10 mouse cellular contexts compared by ENCODE assay signal in genomic region chr1:172143570-172143969, GRCm38 (mm10). TPM values are rescaled to one million over a fixed set of nuclear protein-coding genes. Genes with fewer than 3 reads are reported as not detected.
A peak's percentile ranks its signal among the peaks of the same experiment; 100 is the strongest.
DNase-seq lines count a peak whose midpoint lies in the region; ATAC-seq lines count a peak whose summit lies in the region.
"Had no signal": no experiment of that assay in that cellular context is flagged by ENCODE, and none has a peak within 500 bp of the region (broad histone marks: within the 10 kb centered on the region; RNA-seq: fewer than 3 reads in every experiment).

No protein-coding gene starts in this region.

- no peak overlapping the region for H3K4me3 ChIP-seq in embryonic facial prominence, embryonic 11.5 days (ENCODE audit: low read depth, low read length)
- H3K4me3 ChIP-seq in embryonic facial prominence, embryonic 10.5 days, result no peak overlapping the region
- H3K4me3 ChIP-seq: heart, embryonic 15.5 days; neural tube, embryonic 12.5 days had no signal

- no peaks in the 10 kb centered on the region for H3K4me1 ChIP-seq in embryonic facial prominence, embryonic 11.5 days (ENCODE audit: control insufficient read depth, insufficient read depth, low read length)
- H3K4me1 ChIP-seq in embryonic facial prominence, embryonic 10.5 days, result peaks cover 15% of the 10 kb centered on the region
- H3K4me1 ChIP-seq: neural tube, embryonic 12.5 days had no signal

- H3K36me3 ChIP-seq in embryonic facial prominence, embryonic 11.5 days (replicated peaks; ENCODE audit: control insufficient read depth, insufficient read depth, low read depth, low read length), result no peaks in the 10 kb centered on the region
- H3K36me3 ChIP-seq in embryonic facial prominence, embryonic 10.5 days (replicated peaks), result no peaks in the 10 kb centered on the region
- H3K36me3 ChIP-seq: heart, embryonic 15.5 days; neural tube, embryonic 12.5 days had no signal

- H3K9me3 ChIP-seq in embryonic facial prominence, embryonic 11.5 days (replicated peaks; ENCODE audit: control insufficient read depth, low read length), result no peaks in the 10 kb centered on the region
- H3K9me3 ChIP-seq in embryonic facial prominence, embryonic 10.5 days, result no peaks in the 10 kb centered on the region
- H3K9me3 ChIP-seq: heart, embryonic 15.5 days; neural tube, embryonic 12.5 days had no signal

- DNase-seq in embryonic facial prominence, embryonic 11.5 days (ENCODE audit: low spot score), result peak; percentile 58
- DNase-seq in embryonic facial prominence, embryonic 10.5 days (ENCODE audit: low spot score), result no peak
- DNase-seq in 3134 (ENCODE audit: extremely low read depth, insufficient read length, low spot score), result peak; percentile 38
- peak; percentile 59 for DNase-seq in fibroblast of lung, adult 2 months (ENCODE audit: low read depth)
- peak; percentile 78 for DNase-seq in layer of hippocampus, adult 9-10 months (ENCODE audit: low spot score)
- peak; percentile 78 for DNase-seq in thymus, postnatal 14 days

- 35% methylated on average over 1 of the region's 1 CpGs for WGBS in embryonic facial prominence, embryonic 11.5 days
- WGBS in embryonic facial prominence, embryonic 10.5 days, result 38% methylated on average over 1 of the region's 1 CpGs

- H3K4me2 ChIP-seq in embryonic facial prominence, embryonic 11.5 days (ENCODE audit: low read depth, low read length), result no peak overlapping the region
- H3K4me2 ChIP-seq: heart, embryonic 15.5 days; neural tube, embryonic 12.5 days had no signal

- H3K27me3 ChIP-seq in embryonic facial prominence, embryonic 11.5 days (ENCODE audit: control insufficient read depth, insufficient read depth, low read length), result no peaks in the 10 kb centered on the region
- no peaks in the 10 kb centered on the region for H3K27me3 ChIP-seq in embryonic facial prominence, embryonic 10.5 days (replicated peaks; ENCODE audit: low read depth, poor library complexity, severe bottlenecking)
- H3K27me3 ChIP-seq: heart, embryonic 15.5 days; neural tube, embryonic 12.5 days had no signal

- ATAC-seq in embryonic facial prominence, embryonic 11.5 days (replicated peaks; ENCODE audit: insufficient number of reproducible peaks, low FRiP score, low TSS enrichment, low read depth), result no peak
- peak; percentile 63 for ATAC-seq in activated CD4-positive, CD25-positive, alpha-beta regulatory T cell, adult 4 months
- ATAC-seq in megakaryocyte progenitor cell, adult 5-6 weeks (replicated peaks; ENCODE audit: poor library complexity), result peak; percentile 76

- H3K27ac ChIP-seq in embryonic facial prominence, embryonic 11.5 days (replicated peaks; ENCODE audit: low read depth, low read length), result no peak overlapping the region
- no peak overlapping the region for H3K27ac ChIP-seq in embryonic facial prominence, embryonic 10.5 days (replicated peaks)
- H3K27ac ChIP-seq: heart, embryonic 15.5 days; neural tube, embryonic 12.5 days had no signal

- no peak overlapping the region for H3K9ac ChIP-seq in embryonic facial prominence, embryonic 11.5 days (replicated peaks; ENCODE audit: low read length)
- H3K9ac ChIP-seq: heart, embryonic 15.5 days; neural tube, embryonic 12.5 days had no signal

RNA-seq across cellular contexts. Expression of gene Dcaf8, which starts 4.3 kb away (rescaled TPM):
- polyA plus RNA-seq in embryonic facial prominence, embryonic 11.5 days (2014; fragmentation: Nextera tagmentation; extraction: Ambion mirVana), result 103 and 109 TPM in 2 replicates
- polyA plus RNA-seq in embryonic facial prominence, embryonic 10.5 days (2016; fragmentation: Nextera tagmentation; extraction: Ambion mirVana), result 130 and 141 TPM in 2 replicates
- polyA plus RNA-seq in activated CD4-positive, CD25-positive, alpha-beta regulatory T cell, adult 4 months (2017; shearing (Covaris generic)), result 10 to 100 TPM; 51.0 to 78.8 TPM
- total RNA-seq in megakaryocyte progenitor cell, adult 5-6 weeks (2015), result 26.0 and 46.0 TPM in 2 replicates
- total RNA-seq in megakaryocyte progenitor cell, adult 5-6 weeks (2017), result 93.6 and 140 TPM in 2 replicates

RNA-seq across cellular contexts. Expression of gene Pex19, which starts 17.0 kb away (rescaled TPM):
- polyA plus RNA-seq in embryonic facial prominence, embryonic 11.5 days (2014; fragmentation: Nextera tagmentation; extraction: Ambion mirVana), result 153 and 155 TPM in 2 replicates
- 184 and 185 TPM in 2 replicates for polyA plus RNA-seq in embryonic facial prominence, embryonic 10.5 days (2016; fragmentation: Nextera tagmentation; extraction: Ambion mirVana)
- 10 to 100 TPM; 68.1 to 70.7 TPM for polyA plus RNA-seq in activated CD4-positive, CD25-positive, alpha-beta regulatory T cell, adult 4 months (2017; shearing (Covaris generic))
- total RNA-seq in megakaryocyte progenitor cell, adult 5-6 weeks (2015), result 24.2 and 24.9 TPM in 2 replicates
- 31.2 and 38.4 TPM in 2 replicates for total RNA-seq in megakaryocyte progenitor cell, adult 5-6 weeks (2017)
